Mouse (Mus musculus) lung, postnatal 25 days (tissue): Measurements from ENCODE around the gene Crabp2.

Source experiments
- DNase-seq: peaks from one replicate; pipeline ENCODE4 v3.0.0; 2022; ENCODE audit warnings: low spot score

Gene Crabp2

GRCm38 (mm10) chr3:87985505-87986320 is 37.2 kb downstream of the Crabp2 start:
- no peak for DNase-seq

- peak; percentile 95 for DNase-seq
These were observed 38.4 kb downstream of the Crabp2 start for GRCm38 (mm10) chr3:87986868-87987267.

- no peak for DNase-seq
These were observed 39.2 kb downstream of the Crabp2 start for GRCm38 (mm10) chr3:87987633-87988032.

GRCm38 (mm10) chr3:87988068-87988467 is 39.6 kb downstream of the Crabp2 start:
- no peak for DNase-seq

GRCm38 (mm10) chr3:87989935-87990334 is 41.5 kb downstream of the Crabp2 start:
- no peak for DNase-seq

GRCm38 (mm10) chr3:87993436-87993835 is 45.0 kb downstream of the Crabp2 start:
- no peak for DNase-seq

- DNase-seq = no peak
These were observed 46.9 kb downstream of the Crabp2 start for GRCm38 (mm10) chr3:87995331-87995730.

- DNase-seq = no peak
These were observed 47.9 kb downstream of the Crabp2 start for GRCm38 (mm10) chr3:87996401-87996800.

- DNase-seq = no peak
These were observed 48.6 kb downstream of the Crabp2 start for GRCm38 (mm10) chr3:87996971-87997614.

- DNase-seq = no peak
These were observed 50.3 kb downstream of the Crabp2 start for GRCm38 (mm10) chr3:87998747-87999146.

- DNase-seq = no peak
These were observed 50.9 kb downstream of the Crabp2 start for GRCm38 (mm10) chr3:87999243-87999895.

GRCm38 (mm10) chr3:88000181-88000580 is 51.7 kb downstream of the Crabp2 start, which contains the start of gene Bcan:
Gene Bcan (minus strand): TSS chr3:88000230.
- no peak for DNase-seq

- DNase-seq = no peak
These were observed 52.5 kb downstream of the Crabp2 start for GRCm38 (mm10) chr3:88000816-88001595.

GRCm38 (mm10) chr3:88002291-88002976 is 54.0 kb downstream of the Crabp2 start:
- DNase-seq = peak; percentile 63
